Mouse (Mus musculus) large intestine, adult 2 months (tissue): ENCODE measurements around the gene Olfr372. TPM values are rescaled to one million over a fixed set of nuclear protein-coding genes. Genes with fewer than 3 reads are reported as not detected.
"Not testable (repeated sequence)": the region's sequence is repeated elsewhere in the genome, so short reads cannot be mapped to it uniquely, and the experiment has no call there.

Experiments used
- DNase-seq: peaks from one replicate; pipeline ENCODE4 v3.0.0-alpha.2; 2012; ENCODE audit warnings: low read depth, low spot score
- WGBS: fragments of 180-500 bp; shearing (Covaris S2); methylation state at CpG from one replicate; pipeline ENCODE4 v1.1.7; 2018; 5-methylcytosine and 5-hydroxymethylcytosine counted together
- polyA plus RNA-seq: library from polyadenylated mRNA; depleted of rRNA; stranded (reverse); fragments of >200 nt; gene quantifications from 2 replicates; pipeline ENCODE4 v1.2.3, GENCODE M21; 2012; rRNA removed

The Olfr372 gene
- not detected in 2 replicates for polyA plus RNA-seq

DNA sequence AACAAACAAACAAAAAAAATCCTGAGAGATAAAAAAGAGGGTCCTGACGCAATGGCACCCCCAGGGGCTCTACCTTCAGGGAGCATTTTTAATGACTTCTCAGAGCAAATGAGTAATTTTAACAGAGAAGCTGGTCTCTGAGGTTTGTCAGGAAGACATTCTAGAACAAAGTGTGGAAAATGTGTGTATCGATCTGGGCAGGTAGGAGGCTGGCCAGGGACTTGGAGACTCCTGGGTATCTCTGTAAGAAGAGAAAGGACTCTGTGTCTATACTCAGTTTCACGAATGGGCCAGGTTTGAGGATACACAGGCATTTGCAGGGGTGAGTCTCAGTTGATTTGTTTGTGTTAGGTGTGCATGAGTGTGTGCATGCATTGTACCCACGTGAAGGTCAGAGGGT is at the start of gene Olfr372:
Gene Olfr372, plus strand, starts transcription at position 301 of the 400 bp plus-strand sequence.
- 81% methylated on average over 4 of the region's 4 CpGs for WGBS
- not testable (repeated sequence) for DNase-seq

DNA sequence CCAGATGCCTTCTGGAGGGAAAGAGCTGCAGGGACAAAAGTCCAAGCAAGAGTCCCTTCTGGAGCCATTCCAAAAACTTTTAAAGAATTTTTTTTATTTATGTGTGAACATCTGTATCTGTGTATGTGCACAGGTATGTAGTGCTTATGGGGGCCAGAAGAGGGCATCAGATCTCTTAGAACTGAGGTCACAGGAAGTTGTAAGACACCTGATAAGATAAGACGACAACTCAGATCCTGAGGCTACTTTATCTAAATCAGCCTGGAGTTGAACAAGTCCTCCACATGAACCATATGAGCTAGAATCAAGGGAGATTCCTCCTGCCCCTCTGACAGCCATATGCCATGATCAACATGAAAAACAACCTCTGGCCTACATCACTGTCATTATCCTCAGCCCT is 41.6 kb upstream of the Olfr372 start:
- 73% methylated on average over 1 of the region's 1 CpGs for WGBS
- no peak for DNase-seq

DNA sequence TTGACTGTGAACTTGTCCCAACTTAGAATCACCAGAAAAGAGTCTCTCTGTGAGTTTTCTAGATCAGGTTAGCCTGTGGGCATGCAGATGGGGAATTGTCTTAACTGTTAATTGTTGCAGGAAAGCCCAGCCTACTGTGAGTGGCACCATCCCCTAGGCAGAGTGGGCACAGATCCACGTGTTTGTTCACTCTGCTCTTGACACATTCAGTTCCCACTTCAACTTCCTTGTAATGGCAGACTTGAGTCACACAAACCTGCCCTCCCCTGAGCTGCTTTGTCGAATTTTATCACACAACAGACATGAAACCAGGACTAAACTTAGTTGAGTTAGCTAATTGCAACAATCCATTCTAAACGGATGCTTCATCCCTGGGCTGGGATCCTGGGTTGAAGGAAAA is 40.8 kb upstream of the Olfr372 start:
- WGBS = 58% methylated on average over 3 of the region's 3 CpGs
- DNase-seq = no peak

DNA sequence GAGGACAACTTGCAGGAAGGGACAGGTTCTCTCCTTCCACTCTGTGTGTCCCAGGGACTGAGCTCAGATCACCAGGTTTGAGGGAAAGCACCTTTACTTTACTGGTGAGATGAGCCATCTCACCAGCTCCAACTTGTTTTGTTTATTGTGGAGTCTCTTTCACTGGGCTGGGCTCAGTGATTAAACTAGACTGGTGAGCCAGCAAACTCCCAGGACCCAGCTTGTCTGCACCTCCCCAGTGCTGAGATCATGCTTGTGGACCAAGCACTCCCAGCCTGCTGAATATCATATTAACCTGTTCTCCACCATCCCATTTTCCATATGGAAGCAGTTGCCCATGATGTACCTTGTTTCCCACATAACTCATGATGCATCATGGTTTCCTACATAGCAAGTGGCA is 38.1 kb upstream of the Olfr372 start:
- no peak for DNase-seq

DNA sequence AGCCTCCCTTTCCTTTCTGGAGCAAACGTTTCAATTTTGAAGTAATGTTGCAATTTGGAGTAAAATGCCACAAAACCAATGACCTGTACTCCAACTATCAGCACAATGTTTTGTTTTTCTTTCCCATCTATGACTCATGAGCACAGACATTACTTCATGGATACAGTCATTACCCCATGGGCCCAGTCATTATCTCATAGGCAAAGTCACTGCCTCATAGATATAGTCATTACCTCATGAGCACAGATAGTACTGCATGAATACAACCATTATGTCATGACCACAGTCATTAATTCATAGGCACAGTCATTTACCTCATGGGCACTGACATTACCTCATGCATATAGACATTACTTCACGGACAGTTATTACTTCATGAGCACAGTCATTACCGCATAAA is 35.1 kb upstream of the Olfr372 start:
- no peak for DNase-seq
- WGBS = 79% methylated on average over 3 of the region's 3 CpGs

DNA sequence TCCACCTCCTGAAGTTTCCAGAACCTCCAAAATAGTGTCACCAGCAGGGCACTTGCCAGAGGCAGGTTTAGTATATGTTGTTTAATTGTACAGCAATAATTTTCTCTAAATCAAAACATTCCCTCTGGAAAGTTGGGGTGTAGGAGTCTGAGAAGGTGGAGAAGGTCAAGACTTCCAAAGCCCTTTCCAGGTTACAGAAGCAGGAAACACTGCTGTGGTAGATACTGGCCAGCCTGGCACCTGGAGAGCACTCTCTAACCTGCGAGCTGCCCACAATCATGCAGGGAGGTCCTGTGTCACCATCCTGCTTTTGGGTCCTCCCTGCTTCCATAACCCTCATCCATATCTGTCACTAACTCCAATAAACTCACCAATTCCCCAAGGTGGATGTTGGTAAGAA is 34.3 kb upstream of the Olfr372 start:
- DNase-seq = no peak
- WGBS = 67% methylated on average over 1 of the region's 1 CpGs

DNA sequence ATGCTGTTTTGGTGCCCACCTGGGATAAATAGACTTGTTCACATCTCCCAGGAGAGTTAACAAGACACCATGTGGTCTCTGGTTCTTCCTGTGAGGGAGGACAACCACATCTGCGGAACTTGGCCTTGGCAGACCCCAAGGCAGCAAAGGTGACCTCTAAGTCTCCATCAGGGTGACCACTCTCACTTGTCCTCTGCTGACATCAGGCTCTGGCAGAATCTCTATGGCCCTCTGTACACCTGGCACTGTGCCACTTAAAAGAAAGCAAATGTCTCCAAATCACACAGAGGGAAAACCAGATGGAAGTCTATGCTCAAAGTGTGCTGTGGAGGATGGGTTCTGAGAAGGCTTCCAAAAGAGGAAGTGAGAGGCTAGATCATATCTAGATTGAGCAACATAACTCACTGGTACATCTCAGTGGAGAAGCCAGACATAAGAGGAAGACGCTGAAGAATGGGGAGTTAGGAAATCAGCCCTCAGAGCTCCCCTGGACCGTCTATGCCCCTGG is 32.8 kb upstream of the Olfr372 start:
- 61% methylated on average over 3 of the region's 3 CpGs for WGBS
- no peak for DNase-seq

DNA sequence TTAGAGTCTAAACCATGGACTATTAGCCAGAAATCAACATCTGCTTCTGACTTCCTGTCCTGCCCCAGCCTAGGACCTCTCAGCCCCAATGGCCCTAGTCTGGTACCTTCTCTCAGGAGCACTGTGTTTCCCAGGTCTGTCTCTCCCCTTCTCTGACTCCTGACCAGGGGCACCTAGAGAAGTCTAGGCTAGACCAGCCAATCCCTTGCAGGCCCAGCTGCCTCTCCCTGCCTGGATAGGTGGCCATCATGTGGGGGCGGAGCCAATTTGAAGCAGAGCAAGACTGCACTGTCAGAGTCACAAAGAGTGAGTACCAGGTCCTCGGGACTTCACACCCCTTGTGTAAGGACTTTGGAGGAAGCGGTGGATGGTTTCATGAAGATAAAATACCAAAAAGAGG is 31.5 kb upstream of the Olfr372 start, which contains the start of gene Cyp4f18:
Gene Cyp4f18, minus strand, starts transcription at position 154 of the 400 bp plus-strand sequence.
- WGBS = 66% methylated on average over 3 of the region's 3 CpGs
- DNase-seq = no peak

DNA sequence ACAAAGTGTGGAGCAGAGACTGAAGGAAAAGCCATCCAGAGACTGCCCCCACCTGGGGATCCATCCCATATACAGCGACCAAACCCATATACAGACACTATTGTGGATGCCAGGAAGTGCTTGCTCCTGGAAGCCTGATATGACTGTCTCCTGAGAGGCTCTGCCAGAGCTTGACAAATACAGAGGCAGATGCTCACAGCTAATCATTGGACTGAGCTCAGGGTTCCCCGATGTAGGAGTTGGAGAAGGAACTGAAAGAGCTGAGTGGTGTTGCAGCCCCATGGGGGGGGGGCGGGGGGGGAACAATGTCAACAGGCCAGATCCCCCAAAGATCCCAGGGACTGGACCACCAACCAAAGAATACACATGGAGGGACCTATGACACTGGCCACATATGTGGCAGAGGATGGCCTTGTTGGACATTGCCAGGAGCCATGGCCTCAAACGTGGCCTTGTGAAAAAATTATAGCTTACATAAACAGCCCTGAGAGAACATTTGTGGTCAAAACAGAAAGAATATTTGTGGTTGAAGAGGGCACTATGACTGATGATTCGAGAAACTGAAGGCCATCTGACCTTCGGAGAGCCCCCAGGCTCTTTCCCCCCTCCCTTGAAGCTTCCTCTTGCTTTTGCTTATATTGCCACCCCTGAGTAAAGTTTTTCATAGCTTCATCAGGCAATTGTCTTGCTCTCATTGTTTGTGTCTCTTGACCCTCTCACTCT is 27.4 kb upstream of the Olfr372 start:
- WGBS = 58% methylated on average over 6 of the region's 6 CpGs
- DNase-seq = not testable (repeated sequence)

DNA sequence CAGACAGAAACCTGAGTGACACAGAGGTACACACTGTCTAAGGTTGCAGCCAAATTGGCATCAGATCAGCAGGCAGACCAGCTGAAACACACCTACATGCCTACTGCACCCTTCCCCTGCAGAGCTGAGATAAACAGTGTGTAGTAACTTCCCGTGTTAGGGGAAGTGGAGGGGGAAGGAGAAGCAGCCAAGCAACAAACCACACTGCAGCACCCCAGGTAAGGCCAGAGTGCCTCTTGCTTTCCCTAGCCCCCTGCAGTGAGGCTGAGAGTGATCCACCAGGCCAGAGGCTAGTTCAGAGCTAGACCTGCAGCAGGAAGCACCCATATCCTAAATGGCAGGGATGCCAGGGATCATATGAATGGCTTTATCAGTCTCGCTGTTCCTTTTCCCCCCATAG is 23.7 kb upstream of the Olfr372 start:
- DNase-seq = not testable (repeated sequence)
- 53% methylated on average over 2 of the region's 2 CpGs for WGBS

DNA sequence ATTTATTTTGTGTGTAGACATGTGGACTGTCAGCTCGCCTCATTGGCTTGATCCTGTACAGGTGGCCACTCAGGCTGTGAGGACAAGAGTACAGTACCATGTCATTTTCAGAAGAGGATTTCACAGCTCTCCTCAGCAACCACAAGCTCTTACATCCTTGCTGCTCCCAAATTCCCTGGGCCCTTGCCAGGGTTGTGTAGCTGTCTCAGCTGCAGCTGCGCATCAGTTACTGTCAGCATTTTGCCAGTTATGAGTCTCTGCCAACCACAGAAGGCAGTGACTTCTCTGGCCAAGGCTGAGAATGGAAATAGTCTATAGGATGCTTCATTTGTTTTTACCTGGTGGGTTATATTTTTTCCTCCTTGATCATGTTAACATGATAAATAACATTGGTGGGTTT is 22.9 kb upstream of the Olfr372 start:
- 50% methylated on average over 2 of the region's 2 CpGs for WGBS
- no peak for DNase-seq

DNA sequence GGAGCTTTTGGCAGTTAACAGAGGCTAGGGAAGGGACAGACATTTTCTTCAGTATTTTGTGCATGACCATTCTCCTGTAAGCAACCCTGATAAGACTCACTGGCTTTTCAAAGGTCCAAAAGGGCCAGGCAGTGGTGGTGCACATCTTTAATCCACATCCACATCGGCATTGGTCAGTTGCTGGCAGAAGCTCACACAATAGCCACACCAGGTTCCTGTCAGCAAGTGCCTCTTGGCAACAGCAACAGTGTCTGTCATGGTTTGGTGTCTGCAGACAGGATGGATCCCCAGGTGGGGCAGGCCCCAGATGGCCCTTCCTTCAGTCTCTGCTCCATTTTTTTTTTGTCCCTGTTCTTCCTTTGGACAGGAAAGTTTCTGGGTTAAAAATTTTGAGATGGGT is 22.0 kb upstream of the Olfr372 start:
- WGBS = 86% methylated on average over 1 of the region's 1 CpGs
- DNase-seq = not testable (repeated sequence)

DNA sequence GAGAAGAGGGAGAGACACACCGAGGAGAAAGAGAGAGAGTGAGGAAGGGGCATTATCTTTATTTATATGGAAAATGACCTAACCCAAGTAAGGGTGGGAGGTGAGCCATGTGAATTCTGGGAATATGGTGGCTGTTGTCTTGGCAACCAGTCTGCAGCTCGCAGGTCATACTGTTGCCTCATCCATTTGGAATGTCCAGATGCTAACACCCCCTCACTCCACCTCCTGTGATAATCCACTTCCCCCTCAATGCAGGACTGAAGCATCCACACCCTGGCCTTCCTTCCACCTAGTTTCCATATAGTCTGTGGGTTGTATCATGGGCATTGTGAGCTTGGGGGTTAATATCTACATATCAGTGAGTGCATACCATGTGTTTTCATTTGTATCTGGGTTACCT is 21.2 kb upstream of the Olfr372 start:
- WGBS = 54% methylated on average over 2 of the region's 2 CpGs
- no peak for DNase-seq

DNA sequence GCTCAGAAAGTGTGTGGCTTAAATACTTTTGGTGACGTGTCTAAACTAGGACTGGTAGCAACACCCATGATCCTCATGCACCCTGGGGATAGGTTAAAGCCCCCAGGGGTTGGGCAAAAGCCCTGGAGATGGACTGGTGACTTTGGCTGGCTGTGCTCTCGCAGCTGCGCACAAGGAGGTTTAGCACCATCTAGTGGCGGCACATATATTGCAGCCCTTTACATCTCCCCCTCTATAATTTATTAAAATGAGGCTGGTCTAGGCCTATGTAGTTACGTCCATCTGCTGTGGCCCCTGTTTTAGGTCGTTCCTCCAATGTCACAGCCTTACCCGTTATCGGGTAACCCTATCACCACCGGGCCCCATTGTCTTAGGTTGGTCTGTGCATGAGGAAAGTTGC is 16.1 kb upstream of the Olfr372 start:
- DNase-seq = not testable (repeated sequence)
- whole genome bisulfite sequencing = 16% methylated on average over 5 of the region's 9 CpGs

DNA sequence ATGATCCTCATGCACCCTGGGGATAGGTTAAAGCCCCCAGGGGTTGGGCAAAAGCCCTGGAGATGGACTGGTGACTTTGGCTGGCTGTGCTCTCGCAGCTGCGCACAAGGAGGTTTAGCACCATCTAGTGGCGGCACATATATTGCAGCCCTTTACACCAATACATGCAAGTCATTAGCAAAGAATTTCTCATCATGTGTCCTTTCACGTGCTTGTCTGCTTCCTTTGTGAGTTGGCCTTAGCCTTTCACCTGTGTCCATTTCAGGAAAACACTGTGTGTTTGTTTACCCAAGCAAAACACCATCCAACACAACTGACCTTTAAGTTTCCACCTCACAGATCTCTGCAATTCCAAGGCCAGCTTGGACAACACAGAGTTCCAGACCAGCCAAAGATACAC is 8.1 kb upstream of the Olfr372 start:
- WGBS = 12% methylated on average over 4 of the region's 4 CpGs
- not testable (repeated sequence) for DNase-seq

DNA sequence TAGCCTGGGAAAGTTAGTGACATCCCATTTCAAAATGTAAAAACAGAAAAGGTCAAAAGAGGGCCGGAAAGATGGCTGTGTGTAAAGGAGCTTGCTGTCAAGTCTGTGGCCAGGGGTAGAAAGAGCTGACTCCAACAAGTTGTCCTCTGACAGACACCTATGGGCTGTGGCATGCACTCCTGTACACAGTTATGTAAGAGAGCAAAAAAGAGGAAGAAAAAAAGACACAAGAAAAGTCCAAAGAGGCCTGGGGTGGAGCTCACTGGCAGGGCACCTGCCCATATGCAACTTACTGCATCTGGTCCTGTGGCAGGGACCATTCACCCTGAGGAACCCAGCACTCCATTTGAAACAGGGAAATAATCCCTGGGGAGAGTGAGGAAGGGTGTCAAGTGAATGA is 1.5 kb downstream of the Olfr372 start:
- 84% methylated on average over 1 of the region's 1 CpGs for WGBS
- DNase-seq = no peak

DNA sequence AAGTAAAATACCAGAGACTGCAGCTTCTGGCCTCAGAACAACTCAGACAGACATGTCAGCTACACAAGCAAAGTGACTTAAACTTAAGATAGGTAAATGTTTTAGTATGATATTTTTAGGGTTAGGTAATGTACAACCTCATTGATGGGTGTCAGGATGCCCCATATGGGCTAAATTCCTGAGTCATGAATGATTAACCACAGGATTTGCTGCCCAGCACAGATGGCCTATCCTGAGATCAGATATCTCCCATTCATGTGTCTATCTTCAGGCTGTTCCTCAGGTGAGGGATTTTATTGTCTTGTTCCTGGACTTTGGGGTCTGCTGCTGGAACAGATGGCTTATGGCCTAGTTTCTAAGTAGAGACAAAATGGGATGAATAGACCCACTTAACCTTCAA is 13.6 kb downstream of the Olfr372 start:
- not testable (repeated sequence) for DNase-seq

DNA sequence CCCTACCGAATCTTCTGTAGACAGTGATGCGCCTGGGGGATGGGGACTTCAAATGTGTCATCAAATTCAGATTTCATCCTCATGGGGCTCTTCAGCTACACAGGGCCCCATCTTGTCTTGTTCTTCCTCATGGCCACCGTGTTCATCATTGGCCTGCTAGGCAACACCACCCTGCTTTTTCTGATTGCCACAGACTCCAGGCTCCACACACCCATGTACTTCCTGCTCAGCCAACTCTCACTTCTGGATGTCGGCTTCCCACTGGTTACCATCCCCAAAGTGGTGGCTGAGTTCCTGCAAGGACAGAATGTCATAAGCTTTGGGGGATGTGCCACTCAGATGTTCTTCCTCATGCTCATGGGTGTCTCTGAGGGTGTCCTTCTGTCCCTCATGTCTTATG is 16.6 kb downstream of the Olfr372 start:
- not testable (repeated sequence) for DNase-seq
- WGBS = 94% methylated on average over 3 of the region's 4 CpGs

DNA sequence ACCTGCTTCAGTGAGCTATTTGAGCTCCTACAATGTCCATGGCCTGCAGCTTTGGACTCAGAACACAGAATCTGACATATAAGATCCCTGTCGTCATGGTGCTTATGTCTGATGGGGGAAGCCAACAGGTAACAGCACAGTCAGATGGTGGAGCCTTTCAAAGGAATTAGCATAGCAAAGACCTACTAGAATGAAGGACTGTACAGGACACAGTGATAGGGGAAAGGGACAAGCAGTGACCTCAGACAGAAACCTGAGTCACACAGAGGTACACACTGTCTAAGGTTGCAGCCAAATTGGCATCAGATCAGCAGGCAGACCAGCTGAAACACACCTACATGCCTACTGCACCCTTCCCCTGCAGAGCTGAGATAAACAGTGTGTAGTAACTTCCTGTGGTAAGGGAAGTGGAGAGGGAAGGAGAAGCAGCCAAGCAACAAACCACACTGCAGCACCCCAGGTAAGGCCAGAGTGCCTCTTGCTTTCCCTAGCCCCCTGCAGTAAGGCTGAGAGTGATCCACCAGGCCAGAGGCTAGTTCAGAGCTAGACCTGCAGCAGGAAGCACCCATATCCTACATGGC is 25.9 kb downstream of the Olfr372 start:
- DNase-seq = not testable (repeated sequence)
- WGBS = 79% methylated on average over 1 of the region's 1 CpGs

DNA sequence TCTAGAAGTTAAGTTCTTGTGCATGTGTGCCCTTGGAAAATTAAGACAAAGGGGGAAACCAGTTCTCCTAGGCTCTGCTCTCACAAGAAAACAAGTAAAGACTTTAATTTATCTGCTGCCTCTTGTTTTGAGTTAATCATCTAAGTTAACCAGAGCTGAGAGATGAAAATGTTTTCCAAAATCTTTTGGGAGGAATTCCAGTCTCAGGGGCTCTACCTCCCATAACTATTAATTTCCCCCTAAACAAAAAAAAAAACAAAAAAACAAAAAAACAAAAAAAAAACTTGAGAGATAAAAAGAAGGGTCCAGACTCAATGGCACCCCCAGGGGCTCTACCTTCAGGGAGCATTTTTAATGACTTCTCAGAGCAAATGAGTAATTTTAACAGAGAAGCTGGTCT is 41.9 kb downstream of the Olfr372 start, which contains the start of gene Olfr373:
Gene Olfr373, plus strand, starts transcription at position 301 of the 400 bp plus-strand sequence.
- DNase-seq = not testable (repeated sequence)

DNA sequence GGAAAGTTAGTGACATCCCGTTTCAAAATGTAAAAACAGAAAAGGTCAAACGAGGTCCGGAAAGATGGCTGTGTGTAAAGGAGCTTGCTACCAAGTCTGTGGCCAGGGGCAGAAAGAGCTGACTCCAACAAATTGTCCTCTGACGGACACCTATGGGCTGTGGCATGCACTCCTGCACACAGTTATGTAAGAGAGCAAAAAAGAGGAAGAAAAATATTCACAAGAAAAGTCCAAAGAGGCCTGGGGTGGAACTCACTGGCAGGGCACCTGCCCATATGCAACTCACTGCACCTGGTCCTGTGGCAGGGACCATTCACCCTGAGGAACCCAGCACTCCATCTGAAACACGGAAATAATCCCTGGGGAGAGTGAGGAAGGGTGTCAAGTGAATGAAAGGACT is 43.7 kb downstream of the Olfr372 start:
- no peak for DNase-seq
- 62% methylated on average over 5 of the region's 5 CpGs for WGBS
